Mouse (Mus musculus) ES-E14 (cell line): ENCODE measurements around the gene Lrch4.

Source experiments
- CHD2 ChIP-seq: IDR thresholded peaks from 2 replicates; pipeline ENCODE4 v1.6.1; 2014; ENCODE audit warnings: mild to moderate bottlenecking, low read depth, low read length, inconsistent platforms
- HCFC1 ChIP-seq: IDR thresholded peaks from 2 replicates; pipeline ENCODE4 v1.6.1; 2012; ENCODE audit warnings: low read length, inconsistent platforms, borderline replicate concordance; ENCODE audit not compliant: insufficient read depth
- ZNF384 ChIP-seq: IDR thresholded peaks from 2 replicates; pipeline ENCODE4 v1.6.1; 2012; ENCODE audit warnings: low read depth, low read length, inconsistent platforms

DNA sequence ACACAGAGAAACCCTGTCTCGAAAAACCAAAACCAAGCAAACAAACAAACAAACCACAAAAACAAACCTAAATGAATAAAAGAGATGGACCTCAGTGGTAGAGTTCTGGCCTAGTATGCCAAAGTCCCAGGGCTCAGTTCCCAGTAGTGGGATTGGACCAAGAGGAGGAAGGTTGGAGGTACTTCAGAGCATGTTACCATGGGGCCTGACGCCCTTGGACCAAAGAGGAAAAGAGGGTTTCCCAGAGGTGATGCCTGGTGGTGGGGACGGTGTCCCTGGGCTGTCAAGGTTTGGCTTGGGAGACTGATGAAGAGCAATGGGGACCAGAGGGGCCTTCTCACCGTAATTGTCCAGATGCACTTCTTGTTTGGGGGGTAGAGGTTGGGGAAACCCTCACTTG is 18.9 kb upstream of the Lrch4 start:
- no peak for TF ChIP-seq HCFC1
- TF ChIP-seq CHD2 = no peak
- no peak for TF ChIP-seq ZNF384
